Mouse (Mus musculus) midbrain, postnatal 0 days (tissue): ENCODE results near the gene Tent5c. TPM values are rescaled to one million over a fixed set of nuclear protein-coding genes. Genes with fewer than 3 reads are reported as not detected.
A peak's percentile ranks its signal among the peaks of the same experiment; 100 is the strongest.

Source experiments
- ATAC-seq: fragments of 200-750 bp; cut with Nextera tagmentation; 2 replicates; pipeline ENCODE4 v1.8.0; 2017; ENCODE audit warnings: moderate number of reproducible peaks, mild to moderate bottlenecking, moderate TSS enrichment, moderate library complexity; ENCODE audit not compliant: low FRiP score
- DNase-seq: peaks from one replicate; pipeline ENCODE4 v3.0.0-alpha.2; 2015; ENCODE audit warnings: low spot score
- H3K27ac ChIP-seq: fragments of 300-500 bp; sonication (generic); 2 replicates; pipeline ENCODE4 v1.5.1; 2014; ENCODE audit warnings: low read depth, mild to moderate bottlenecking, low read length, mixed read lengths
- H3K27me3 ChIP-seq: fragments of 300-500 bp; sonication (generic); 2 replicates; pipeline ENCODE4 v1.6.1; 2014; ENCODE audit warnings: low read length, control low read depth, mixed read lengths; ENCODE audit not compliant: insufficient read depth
- H3K36me3 ChIP-seq: fragments of 300-500 bp; sonication (generic); 2 replicates; pipeline ENCODE4 v1.6.1; 2014; ENCODE audit warnings: low read length, control low read depth, mixed read lengths; ENCODE audit not compliant: insufficient read depth
- H3K4me1 ChIP-seq: fragments of 300-500 bp; sonication (generic); 2 replicates; pipeline ENCODE4 v1.6.1; 2014; ENCODE audit warnings: mild to moderate bottlenecking, control low read depth, antibody characterized with exemption, low read length, mixed read lengths; ENCODE audit not compliant: insufficient read depth
- H3K4me2 ChIP-seq: fragments of 300-500 bp; sonication (generic); 2 replicates; pipeline ENCODE4 v1.6.1; 2014; ENCODE audit warnings: low read depth, mild to moderate bottlenecking, low read length, mixed read lengths; ENCODE audit not compliant: poor library complexity, severe bottlenecking
- H3K4me3 ChIP-seq: fragments of 300-500 bp; sonication (generic); 2 replicates; pipeline ENCODE4 v1.5.1; 2014; ENCODE audit warnings: low read depth, mild to moderate bottlenecking, low read length, moderate library complexity
- H3K9ac ChIP-seq: fragments of 300-500 bp; sonication (generic); replicated peaks from 2 replicates; pipeline ENCODE4 v1.6.1; 2014; ENCODE audit warnings: mild to moderate bottlenecking, low read length, moderate library complexity, mixed read lengths; ENCODE audit not compliant: poor library complexity, severe bottlenecking
- H3K9me3 ChIP-seq: fragments of 300-500 bp; sonication (generic); 2 replicates; pipeline ENCODE4 v1.6.1; 2016; ENCODE audit warnings: low read length, control low read depth
- CTCF ChIP-seq: IDR thresholded peaks from 2 replicates; pipeline ENCODE4 v1.5.1; 2016; ENCODE audit warnings: antibody characterized with exemption, mild to moderate bottlenecking
- WGBS: fragments of 180-500 bp; shearing (Covaris S2); extraction: QIAGEN DNeasy Blood & Tissue Kit; methylation state at CpG from one replicate; pipeline ENCODE4 v1.1.7; 2014; 5-methylcytosine and 5-hydroxymethylcytosine counted together
- polyA plus RNA-seq: library from polyadenylated mRNA; unstranded; fragments of >200 nt; fragmentation: Nextera tagmentation; extraction: Ambion mirVana; gene quantifications from 2 replicates; pipeline ENCODE4 v1.2.1, GENCODE M21; 2015
- total RNA-seq: library from RNA; depleted of rRNA; stranded (reverse); fragments of >200 nt; gene quantifications from 2 replicates; pipeline ENCODE4 v1.2.3, GENCODE M21; 2014

Gene Tent5c
- total and polyA plus RNA-seq, 2 experiments from 2014 or later = 0.69 to 1.9 TPM

DNA sequence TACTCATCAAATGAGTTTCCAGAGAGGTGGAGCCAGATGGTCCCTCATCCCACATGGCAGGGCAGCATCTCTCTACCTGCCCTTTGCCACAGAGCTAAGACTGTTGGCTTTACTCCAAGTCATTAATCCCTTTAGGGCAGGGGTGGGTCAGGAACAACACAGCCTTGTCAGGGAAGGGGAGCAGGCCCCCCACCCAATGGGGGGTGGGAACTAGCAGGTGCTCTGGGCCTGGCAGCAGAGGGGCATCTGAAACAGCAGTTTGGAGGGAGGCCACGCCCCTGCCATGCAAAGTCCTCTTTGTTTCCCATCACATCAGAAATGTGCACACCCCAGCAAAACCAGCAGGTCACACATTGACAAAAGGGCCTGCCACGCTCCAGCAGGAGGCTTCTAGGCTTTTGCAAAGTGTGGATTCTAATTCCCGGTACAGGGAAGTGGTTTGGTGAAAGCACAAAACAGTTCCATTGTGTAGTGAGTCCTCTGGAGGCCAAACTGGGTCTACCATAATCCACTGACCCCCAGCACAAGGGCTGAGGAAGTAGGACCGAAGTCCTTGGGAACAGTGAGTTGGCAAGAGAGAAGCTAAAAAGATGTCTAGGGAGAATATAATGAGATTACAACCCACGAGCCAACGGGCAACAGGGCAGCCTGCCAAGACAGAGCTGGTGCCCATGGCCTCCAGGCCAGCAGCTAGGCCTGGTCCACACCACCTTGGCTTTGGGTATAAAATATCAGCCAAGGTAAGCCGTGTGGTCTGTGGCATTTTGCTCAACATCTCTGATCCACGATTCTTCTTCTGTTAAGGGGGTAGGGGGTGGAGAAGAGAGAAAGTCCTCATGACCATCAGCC is 26.7 kb downstream of the Tent5c start:
- Histone ChIP-seq H3K4me1 (0 out of 2 replicates have a peak, but pooled peaks cover 4% of the 10 kb centered on the region), H3K4me3 (no peak overlapping the region), H3K27me3 (no peaks in the 10 kb centered on the region), H3K27ac (no peak overlapping the region), H3K4me2 (no peak overlapping the region), H3K9me3 (no peaks in the 10 kb centered on the region), H3K9ac (no peak overlapping the region), H3K36me3 (no peaks in the 10 kb centered on the region)
- ATAC-seq (no peak), DNase-seq (peak; percentile 58)
- WGBS = 40% methylated on average over 8 of the region's 8 CpGs
- TF ChIP-seq CTCF = no peak

DNA sequence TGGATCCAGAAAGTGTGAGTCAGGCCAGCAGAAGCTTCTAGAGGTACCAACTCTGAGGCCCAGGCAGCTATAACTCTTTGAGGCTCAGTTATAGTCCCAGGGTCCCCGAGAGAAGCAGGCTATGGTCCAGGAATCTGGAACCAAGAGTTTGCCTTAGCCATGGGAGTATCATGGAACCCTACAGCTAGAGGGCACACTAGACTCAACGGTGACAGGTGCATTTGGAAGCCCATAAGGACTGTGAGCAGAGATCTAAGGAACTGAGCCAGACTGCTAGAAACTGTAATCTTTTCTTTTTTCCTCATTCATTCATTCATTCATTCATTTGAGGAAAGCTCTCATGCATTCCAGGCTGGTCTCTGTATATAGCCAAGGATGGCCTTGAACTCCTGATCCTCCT is 28.6 kb downstream of the Tent5c start:
- H3K9ac ChIP-seq = no peak overlapping the region
- no peaks in the 10 kb centered on the region for H3K36me3 ChIP-seq
- no peaks in the 10 kb centered on the region for H3K27me3 ChIP-seq
- DNase-seq (no peak), ATAC-seq (no peak)
- no peak overlapping the region for H3K4me3 ChIP-seq
- no peak overlapping the region for H3K27ac ChIP-seq
- WGBS = 88% methylated on average over 2 of the region's 2 CpGs
- no peak for TF ChIP-seq CTCF
- H3K4me1 ChIP-seq = 0 out of 2 replicates have a peak, but pooled peaks cover 4% of the 10 kb centered on the region
- H3K4me2 ChIP-seq = no peak overlapping the region
- H3K9me3 ChIP-seq = no peaks in the 10 kb centered on the region

DNA sequence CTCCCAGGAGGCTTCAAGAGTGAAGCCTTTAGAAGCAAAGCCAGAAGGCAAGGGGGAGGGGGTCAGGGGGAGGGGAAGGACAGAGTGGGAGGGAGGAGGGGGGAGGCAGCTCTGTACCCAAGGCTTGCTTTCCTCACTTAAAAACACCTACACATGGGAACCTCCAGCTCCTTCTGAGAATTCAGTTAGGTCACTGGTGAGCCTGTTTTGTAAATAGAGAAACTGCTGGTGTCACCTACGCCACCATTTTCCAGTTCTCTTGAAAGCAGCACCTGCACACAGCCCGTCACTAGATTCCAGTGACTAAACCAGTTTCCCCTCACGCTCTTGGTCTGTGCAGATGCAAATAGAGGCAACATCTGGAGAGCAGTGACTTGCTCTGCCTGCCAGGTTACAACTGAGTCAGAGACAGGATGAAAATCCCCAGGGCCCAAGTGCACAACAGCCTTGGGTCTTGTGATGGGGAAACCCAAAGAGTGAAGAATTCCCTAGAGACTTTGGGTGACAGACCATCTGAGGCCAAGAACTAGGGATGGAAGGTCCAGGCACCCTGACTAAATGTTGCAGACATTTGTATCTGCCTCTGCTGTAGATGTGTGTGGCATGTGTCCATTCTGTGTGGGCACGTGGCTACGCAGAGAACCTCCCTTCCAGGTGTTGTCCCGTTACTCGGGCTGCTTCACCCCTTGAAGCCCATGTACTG is 45.2 kb downstream of the Tent5c start:
- no peak overlapping the region for H3K4me2 ChIP-seq
- H3K27me3 ChIP-seq = no peaks in the 10 kb centered on the region
- no peak overlapping the region for H3K4me3 ChIP-seq
- no peak for ATAC-seq
- no peak overlapping the region for H3K27ac ChIP-seq
- no peaks in the 10 kb centered on the region for H3K36me3 ChIP-seq
- no peak overlapping the region for H3K9ac ChIP-seq
- no peak for TF ChIP-seq CTCF
- 88% methylated on average over 7 of the region's 7 CpGs for WGBS
- no peak for DNase-seq
- H3K4me1 ChIP-seq = no peaks in the 10 kb centered on the region
- no peaks in the 10 kb centered on the region for H3K9me3 ChIP-seq

DNA sequence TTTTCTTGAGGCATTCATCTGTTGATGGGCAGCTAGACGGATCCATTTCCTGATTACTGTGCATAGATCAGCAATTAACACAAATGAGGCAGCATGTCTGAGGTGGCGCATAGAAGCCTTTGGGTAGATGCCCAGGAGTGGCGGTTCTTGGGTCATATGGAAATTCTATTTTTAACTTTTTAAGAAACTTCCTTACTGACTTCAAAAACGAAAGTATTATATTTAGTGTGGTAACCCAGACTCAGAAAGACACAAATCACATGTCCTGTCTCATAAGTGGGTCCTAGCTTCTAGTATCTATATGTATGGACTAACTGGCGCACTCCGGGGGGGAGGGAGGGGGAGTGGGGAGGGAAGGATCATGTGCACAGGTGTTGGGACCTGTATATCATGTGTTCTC is 46.6 kb downstream of the Tent5c start:
- DNase-seq = no peak
- ATAC-seq = no peak
- no peak for TF ChIP-seq CTCF
- Histone ChIP-seq H3K4me1 (no peaks in the 10 kb centered on the region), H3K4me3 (no peak overlapping the region), H3K36me3 (no peaks in the 10 kb centered on the region), H3K27me3 (no peaks in the 10 kb centered on the region), H3K27ac (no peak overlapping the region), H3K9ac (no peak overlapping the region), H3K4me2 (no peak overlapping the region), H3K9me3 (no peaks in the 10 kb centered on the region)
- 85% methylated on average over 6 of the region's 6 CpGs for WGBS

DNA sequence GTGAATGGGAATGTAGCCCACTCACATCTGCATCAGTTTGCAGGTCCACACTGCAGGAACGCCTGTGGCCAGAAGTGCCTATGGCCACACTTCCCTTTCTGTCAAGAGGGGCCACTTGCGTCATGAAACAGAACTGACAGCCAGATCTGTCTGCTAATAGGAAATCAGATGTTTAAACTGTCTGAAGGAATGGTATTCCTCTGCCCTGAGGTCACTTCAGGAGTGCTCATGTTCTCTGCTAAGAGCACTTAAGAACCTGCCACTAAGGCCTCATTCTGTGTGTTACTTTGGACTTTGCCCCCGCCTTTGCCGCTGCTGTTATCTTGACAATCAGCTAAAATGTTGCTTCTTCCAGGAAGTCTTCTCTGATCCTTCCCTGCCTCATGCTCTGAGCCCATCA is 48.4 kb downstream of the Tent5c start:
- no peaks in the 10 kb centered on the region for H3K4me1 ChIP-seq
- no peak for ATAC-seq
- no peak for TF ChIP-seq CTCF

DNA sequence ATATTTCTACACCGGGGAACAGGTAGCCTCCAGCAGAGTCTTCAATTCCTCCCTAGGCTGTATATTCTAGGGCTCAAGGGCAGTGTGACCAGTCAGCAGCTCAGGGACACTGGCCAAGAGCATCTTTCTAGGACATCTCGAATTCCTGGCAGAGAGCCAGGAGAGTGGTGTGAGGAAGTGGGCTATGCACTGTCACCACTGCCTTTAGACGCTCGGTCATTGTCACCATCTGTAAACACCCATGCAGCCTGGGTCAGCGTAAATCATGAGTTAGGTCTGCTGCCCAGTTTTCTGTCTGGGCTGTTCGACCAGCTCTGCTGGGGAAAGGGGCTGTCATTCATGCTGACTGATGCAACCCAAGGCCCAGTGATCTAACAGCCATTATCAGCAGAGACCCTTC is 49.1 kb downstream of the Tent5c start:
- no peak overlapping the region for H3K4me2 ChIP-seq
- ATAC-seq (no peak), DNase-seq (peak; percentile 75)
- no peak for TF ChIP-seq CTCF
- H3K4me1 ChIP-seq = no peaks in the 10 kb centered on the region
- H3K36me3 ChIP-seq = no peaks in the 10 kb centered on the region
- H3K4me3 ChIP-seq = no peak overlapping the region
- no peaks in the 10 kb centered on the region for H3K9me3 ChIP-seq
- no peak overlapping the region for H3K9ac ChIP-seq
- 64% methylated on average over 6 of the region's 6 CpGs for WGBS
- no peak overlapping the region for H3K27ac ChIP-seq
- no peaks in the 10 kb centered on the region for H3K27me3 ChIP-seq

More for the DNA sequence above, 48.4 kb downstream of the Tent5c start:
- H3K36me3 ChIP-seq = no peaks in the 10 kb centered on the region
- no peak for DNase-seq
- no peaks in the 10 kb centered on the region for H3K27me3 ChIP-seq
- H3K4me3 ChIP-seq = no peak overlapping the region
- WGBS = 89% methylated on average over 4 of the region's 4 CpGs
- H3K9me3 ChIP-seq = no peaks in the 10 kb centered on the region
- H3K27ac ChIP-seq = no peak overlapping the region
- H3K4me2 ChIP-seq = no peak overlapping the region
- H3K9ac ChIP-seq = no peak overlapping the region
